Mouse (Mus musculus): ENCODE data around the gene Vps51.

DNA sequence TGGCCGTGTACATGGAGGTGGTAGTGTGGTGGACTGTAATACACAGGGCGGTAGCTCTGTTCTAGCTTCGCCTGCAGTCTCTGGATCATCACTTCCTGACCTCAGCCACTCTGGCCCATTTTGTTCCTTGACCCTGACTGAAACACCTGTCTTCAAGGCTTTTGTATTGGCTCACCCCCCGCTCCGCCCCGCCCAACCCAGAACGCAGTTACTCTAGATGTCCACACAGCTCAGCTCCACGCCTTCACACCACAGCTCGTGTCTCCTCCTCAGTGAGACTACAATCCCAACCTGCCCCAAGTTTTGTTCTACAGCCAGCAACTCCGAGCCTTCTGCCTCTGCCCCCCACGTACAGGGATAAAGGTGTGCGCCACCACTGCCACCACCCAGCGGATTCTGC lies 11.8 kb upstream of the Vps51 start:
- TF ChIP-seq CTCF (IDR thresholded peaks at IDR 0.05; ENCODE audit: control insufficient read depth, insufficient read depth, insufficient read length) (no peak), MAX (IDR thresholded peaks at IDR 0.05) (no peak), CEBPB (IDR thresholded peaks at IDR 0.05; ENCODE audit: low read depth) (no peak), FOSL1 (IDR thresholded peaks at IDR 0.05; ENCODE audit: insufficient read depth, low read length, poor library complexity, severe bottlenecking) (no peak)

Measured in C2C12 (cell line).